In genomic region chr4:110290056-110290455, GRCm38 (mm10) we compare ENCODE assay signal across 9 mouse cellular contexts.
DNase-seq lines count a peak whose midpoint lies in the region; ATAC-seq lines count a peak whose summit lies in the region.
"Had no signal": no experiment of that assay in that cellular context is flagged by ENCODE, and none has a peak within 500 bp of the region (broad histone marks: within the 10 kb centered on the region; RNA-seq: fewer than 3 reads in every experiment).

No protein-coding gene starts in this region.

- H3K9ac ChIP-seq in forebrain, embryonic 16.5 days (replicated peaks; ENCODE audit: low read depth, low read length): peak overlapping the region; percentile 36
- H3K9ac ChIP-seq in midbrain, embryonic 15.5 days: peak overlapping the region; percentile 38

- peak overlapping the region; percentile 48 for H3K27ac ChIP-seq in forebrain, embryonic 16.5 days (ENCODE audit: low read length)
- peak overlapping the region; percentile 75 for H3K27ac ChIP-seq in midbrain, embryonic 15.5 days

- H3K4me3 ChIP-seq in forebrain, embryonic 16.5 days (replicated peaks; ENCODE audit: low read length): peak overlapping the region; percentile 37
- H3K4me3 ChIP-seq in midbrain, embryonic 15.5 days: peak overlapping the region; percentile 40

- no peaks in the 10 kb centered on the region for H3K36me3 ChIP-seq in forebrain, embryonic 16.5 days (ENCODE audit: control insufficient read depth, insufficient read depth)
- no peaks in the 10 kb centered on the region for H3K36me3 ChIP-seq in midbrain, embryonic 15.5 days (replicated peaks)

- peak; percentile 57 for ATAC-seq in forebrain, embryonic 16.5 days
- ATAC-seq in midbrain, embryonic 15.5 days (replicated peaks): peak; percentile 61
- ATAC-seq in inflammation-experienced regulatory T-cells, adult 6 months: no peak

- no peaks in the 10 kb centered on the region for H3K27me3 ChIP-seq in forebrain, embryonic 16.5 days (replicated peaks; ENCODE audit: control insufficient read depth, insufficient read depth, low read length)
- no peaks in the 10 kb centered on the region for H3K27me3 ChIP-seq in midbrain, embryonic 15.5 days (replicated peaks)

- peaks cover 20% of the 10 kb centered on the region for H3K4me1 ChIP-seq in forebrain, embryonic 16.5 days (replicated peaks; ENCODE audit: control insufficient read depth, insufficient read depth, low read length)
- peaks cover 10% of the 10 kb centered on the region for H3K4me1 ChIP-seq in midbrain, embryonic 15.5 days

- DNase-seq in brain, adult 2 months (ENCODE audit: low read depth, low spot score): peak; percentile 91
- DNase-seq in cerebellum, adult 9-11 months: peak; percentile 82
- no peak for DNase-seq in yolk sac, embryonic 10.5 days (ENCODE audit: low spot score)
- no peak for DNase-seq in adrenal gland, postnatal 36 days
- no peak for DNase-seq in c-Kit-positive CD71-positive TER-119-positive erythroid progenitor cells, embryonic 14.5 days (ENCODE audit: low spot score)
- DNase-seq: kidney, adult 11 months had no signal

- peak overlapping the region; percentile 56 for H3K4me2 ChIP-seq in forebrain, embryonic 16.5 days (ENCODE audit: low read length)
- peak overlapping the region; percentile 54 for H3K4me2 ChIP-seq in midbrain, embryonic 15.5 days

- no peaks in the 10 kb centered on the region for H3K9me3 ChIP-seq in forebrain, embryonic 16.5 days (ENCODE audit: control insufficient read depth, low read length)
- no peaks in the 10 kb centered on the region for H3K9me3 ChIP-seq in midbrain, embryonic 15.5 days

- 5% methylated on average over 12 of the region's 12 CpGs for WGBS in forebrain, embryonic 16.5 days
- WGBS in midbrain, embryonic 15.5 days: 10% methylated on average over 12 of the region's 12 CpGs

Comparison
In these comparisons a context has a peak if more than half of its experiments do, and no peak if none do; other contexts are left out.
1. DNase-seq: peak in brain, adult 2 months (single experiment) and cerebellum, adult 9-11 months (single experiment); none in yolk sac, embryonic 10.5 days (single experiment), adrenal gland, postnatal 36 days (0 of 2) and c-Kit-positive CD71-positive TER-119-positive erythroid progenitor cells, embryonic 14.5 days (single experiment).